Mouse (Mus musculus) bone marrow, adult 2 months (tissue): ENCODE measurements around the gene Prkaa1.

Experiments used
- CTCF ChIP-seq: fragments of 200-500 bp; IDR thresholded peaks from 2 replicates; pipeline ENCODE4 v1.5.1; 2011; ENCODE audit warnings: low read length, control low read depth; ENCODE audit not compliant: control insufficient read depth, insufficient read depth
- POLR2A ChIP-seq: fragments of 200-500 bp; IDR thresholded peaks from 2 replicates; pipeline ENCODE4 v1.6.1; 2011; ENCODE audit warnings: low read depth, mild to moderate bottlenecking, control low read depth, low read length, borderline replicate concordance; ENCODE audit not compliant: control insufficient read depth

DNA sequence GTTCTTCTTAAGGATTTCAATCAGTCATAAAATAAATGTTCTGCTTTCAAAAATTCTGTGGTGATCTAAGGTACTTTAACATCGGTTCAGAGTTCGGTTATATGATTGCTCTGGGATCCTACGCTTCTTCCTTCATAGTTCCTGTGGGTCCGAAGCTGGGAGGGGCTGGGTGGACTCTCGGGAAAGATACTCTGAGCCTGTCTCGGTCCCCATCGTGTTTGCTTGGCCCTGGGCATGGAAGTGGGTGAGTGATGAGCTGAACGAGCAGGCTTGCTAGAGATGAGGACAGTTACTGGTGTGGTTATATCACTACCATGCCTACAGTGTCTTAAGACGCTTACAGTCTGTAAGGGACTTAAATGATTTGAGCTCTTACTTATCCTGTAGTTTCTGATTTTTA lies 25.0 kb upstream of the Prkaa1 start:
- TF ChIP-seq POLR2A = no peak
- TF ChIP-seq CTCF = no peak
